Mouse (Mus musculus) liver, adult (tissue): ENCODE measurements around the gene Klhl23.

Experiments
- GATA4 ChIP-seq: IDR thresholded peaks from 2 replicates; pipeline ENCODE4 v1.6.1; 2014; ENCODE audit warnings: mild to moderate bottlenecking, low read length; ENCODE audit not compliant: insufficient replicate concordance

The Klhl23 gene

DNA sequence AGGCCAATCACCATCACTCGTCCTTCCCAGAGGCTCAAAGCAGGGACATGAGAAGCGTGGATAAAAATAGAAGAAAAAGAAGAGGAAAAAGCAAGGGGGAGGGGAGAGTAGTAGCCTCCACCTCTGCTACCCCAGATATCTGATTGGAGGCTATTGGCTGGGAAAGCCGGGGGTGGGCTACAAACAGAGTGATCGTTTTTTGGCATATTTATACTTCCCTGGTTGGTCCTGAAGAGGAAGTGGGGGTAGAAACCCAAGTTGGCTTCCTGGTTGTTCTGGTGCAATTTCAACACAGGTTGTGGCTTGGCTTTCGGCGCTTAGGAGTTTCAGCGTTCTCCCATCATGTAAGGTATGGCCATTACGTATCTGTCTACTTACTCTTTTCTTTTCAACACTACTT is at the start of gene Klhl23:
Gene Klhl23, plus strand, starts transcription at position 234 of the 400 bp plus-strand sequence.
- no peak for TF ChIP-seq GATA4

DNA sequence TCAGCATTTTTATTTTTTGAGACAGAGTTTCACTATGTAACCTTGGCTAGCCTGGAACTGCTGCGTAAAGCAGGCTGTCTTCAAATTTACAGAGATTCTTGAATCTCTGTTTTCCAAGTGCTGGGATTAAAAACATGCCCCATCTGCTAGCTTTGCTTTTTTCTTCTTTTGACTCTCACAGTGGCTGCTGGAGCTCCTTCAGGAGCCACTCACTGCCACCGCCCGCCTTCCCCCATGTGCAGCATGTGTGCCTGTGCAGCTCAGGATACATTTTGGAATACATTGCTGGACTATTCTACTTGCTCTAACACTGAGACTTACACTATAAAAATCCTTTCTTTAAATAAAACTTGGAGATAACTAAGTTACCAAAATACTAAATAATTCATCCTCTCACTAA is 48.4 kb upstream of the Klhl23 start:
- no peak for TF ChIP-seq GATA4

DNA sequence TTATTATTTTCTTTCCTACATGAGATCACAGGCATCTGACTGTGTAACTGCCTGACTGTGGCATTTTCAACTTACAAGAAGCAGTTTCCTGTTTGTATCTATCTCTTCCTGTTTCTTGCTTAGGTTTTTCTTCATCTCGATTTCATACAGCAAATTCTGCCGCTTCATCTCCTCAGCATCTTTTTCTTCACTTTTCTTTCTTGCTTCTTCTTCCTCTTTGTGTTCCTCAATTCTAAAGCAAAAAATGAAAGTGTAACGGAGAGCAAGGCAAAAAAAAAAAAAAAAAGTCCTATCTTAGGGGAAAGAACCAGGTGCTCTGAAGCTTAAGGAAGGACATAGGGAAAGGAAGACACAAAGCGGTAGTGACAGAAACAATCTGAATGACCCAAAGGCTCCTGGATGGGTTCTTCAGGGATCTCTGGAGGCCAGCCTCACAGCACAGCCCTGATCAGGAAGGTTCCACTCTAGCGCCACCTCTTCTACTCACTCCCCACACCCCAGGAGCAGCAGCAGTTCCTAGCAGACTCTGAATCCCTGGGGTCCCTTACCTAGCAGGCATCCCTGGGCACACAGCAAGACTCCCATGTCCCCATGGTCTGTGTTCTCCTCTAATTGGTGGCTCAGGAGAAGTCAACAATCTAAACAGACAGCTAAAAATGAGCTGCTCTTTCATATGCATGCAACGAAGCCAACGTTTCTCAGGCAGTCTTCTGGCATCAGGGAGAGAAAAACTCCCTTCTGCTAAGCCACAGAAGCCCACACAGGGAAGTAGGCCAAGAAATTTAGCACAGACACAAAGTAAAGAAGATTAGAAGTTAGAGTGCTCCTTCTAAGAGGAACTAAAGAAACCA is 43.5 kb upstream of the Klhl23 start:
- no peak for TF ChIP-seq GATA4

DNA sequence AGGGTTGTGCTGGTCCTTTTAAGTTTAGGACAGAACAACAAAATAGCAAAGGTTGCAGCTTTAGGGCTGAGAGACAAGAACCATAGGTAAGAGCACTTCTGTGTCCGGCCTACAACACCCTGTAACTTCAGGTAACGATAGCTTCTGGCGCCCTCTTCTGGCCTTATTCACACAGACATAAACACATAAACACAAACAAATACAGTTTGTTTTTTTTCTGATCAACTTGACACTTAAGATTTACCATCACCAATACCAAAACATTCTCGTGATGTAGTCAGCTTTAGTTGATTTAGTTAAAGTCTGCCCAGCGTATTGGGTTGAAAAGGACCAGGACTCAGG is 42.9 kb upstream of the Klhl23 start:
- TF ChIP-seq GATA4 = no peak

DNA sequence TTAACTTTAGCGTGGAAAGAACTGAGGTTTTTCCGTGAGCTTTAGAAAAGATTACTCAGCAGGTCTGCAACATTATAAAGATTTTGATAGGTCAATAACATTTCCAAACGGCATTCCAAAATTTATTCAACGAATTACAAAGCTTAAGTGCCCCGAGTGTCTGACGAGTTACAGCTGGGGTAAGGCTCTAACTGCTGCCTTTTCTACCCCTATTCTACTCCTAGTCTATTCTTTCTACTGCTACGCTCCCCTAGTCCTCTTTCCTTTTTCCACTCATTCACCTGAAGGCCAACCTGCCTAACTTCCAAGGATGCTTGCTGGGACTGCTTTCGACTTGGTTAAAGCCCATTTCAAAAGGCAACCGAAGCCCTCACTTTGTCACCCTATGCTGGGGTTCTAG is 32.8 kb upstream of the Klhl23 start:
- TF ChIP-seq GATA4 = no peak

DNA sequence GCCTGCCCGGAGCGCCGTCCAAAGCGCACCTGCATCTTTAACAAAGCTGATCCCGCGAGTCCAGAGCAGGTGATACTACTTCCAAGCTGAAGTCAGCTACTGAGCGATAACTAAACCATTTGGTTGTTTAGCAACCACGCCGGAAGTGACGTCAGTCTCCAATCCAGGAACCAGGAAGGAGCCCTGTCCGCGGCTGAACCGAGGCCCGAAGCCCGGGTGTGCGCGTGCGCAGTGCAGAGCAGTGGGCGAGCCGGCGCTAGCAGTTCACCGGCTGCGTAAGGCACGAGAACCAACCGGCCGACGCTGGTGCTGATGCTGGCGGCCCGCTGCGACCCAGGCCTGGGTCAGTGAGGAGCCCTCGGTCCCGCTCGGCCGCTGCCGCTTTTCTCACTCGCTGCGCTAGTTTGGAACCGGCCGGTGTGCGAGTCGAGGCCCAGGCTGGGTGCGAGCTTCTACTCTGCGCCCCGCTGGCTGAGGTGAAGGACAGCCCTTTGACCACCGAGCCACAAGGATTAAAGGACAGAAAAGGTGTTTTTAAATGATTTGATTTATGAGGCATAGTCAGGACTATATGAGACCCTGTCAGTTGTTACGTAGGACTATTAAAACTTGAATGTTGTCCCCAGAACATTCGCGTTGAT is 32.2 kb upstream of the Klhl23 start, which contains the start of the genes Ccdc173 and Phospho2:
Gene Ccdc173, minus strand, starts transcription at position 147 of the 641 bp plus-strand sequence.
Gene Phospho2, plus strand, starts transcription at position 195 of the 641 bp plus-strand sequence.
- TF ChIP-seq GATA4 = no peak; the same call in 1 of the 2 replicates

DNA sequence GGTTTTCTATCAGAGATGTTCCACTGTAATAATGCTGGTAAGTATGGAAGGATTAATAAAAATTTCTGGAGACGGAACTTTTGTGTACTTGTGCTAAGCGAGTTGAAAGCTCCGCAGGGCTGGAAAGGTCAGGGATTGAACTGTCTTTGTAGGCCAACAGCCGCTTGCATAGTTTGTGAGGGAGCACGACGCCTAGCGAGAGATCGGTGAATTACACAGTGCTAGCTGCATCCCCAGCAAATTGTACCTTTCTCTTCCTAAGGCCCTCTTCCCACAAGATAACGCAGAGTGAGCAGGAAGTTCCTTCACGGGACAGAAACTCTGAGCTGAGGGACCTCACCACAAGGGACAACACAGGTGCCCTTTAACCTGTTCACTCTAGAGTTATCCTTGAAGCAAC is 31.5 kb upstream of the Klhl23 start:
- TF ChIP-seq GATA4 = no peak

DNA sequence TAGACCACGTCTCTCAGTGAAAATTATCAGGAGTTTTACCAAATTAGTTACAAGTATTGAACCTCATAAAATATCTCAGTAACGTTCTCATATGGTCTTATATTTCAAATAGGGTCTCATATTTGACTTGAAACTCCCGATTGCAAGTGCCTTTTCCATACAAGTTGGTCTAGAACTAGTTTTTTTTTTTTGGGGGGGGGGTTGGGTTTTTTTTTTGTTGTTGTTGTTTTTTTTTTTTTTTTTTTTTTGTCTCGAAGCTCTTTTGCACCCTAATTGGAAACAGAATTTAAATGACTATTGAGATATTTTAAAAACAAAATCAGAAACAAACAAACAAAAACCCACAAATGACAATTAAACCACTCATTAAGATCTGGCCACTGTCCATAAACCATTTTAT is 31.0 kb upstream of the Klhl23 start:
- TF ChIP-seq GATA4 = no peak

DNA sequence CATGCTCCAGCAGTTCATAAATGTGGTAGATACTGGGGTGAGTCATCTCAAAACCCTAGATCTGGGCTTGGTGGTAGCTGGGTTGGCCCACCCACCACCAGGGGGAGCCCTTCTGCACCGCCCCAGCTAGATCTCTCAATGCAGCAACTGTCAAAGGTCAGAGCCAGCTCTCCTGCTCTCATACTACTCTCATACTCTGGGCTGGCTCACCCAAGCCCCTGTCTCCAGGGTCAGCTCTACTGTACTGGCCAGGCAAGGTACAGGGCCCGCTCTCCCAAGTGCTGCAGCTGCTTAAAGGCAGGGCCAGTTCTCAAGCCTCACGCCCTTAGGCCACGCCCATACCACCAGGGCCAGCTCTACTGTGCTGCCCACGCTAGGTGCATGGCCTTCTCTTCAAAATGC is 18.8 kb upstream of the Klhl23 start:
- TF ChIP-seq GATA4 = no peak

DNA sequence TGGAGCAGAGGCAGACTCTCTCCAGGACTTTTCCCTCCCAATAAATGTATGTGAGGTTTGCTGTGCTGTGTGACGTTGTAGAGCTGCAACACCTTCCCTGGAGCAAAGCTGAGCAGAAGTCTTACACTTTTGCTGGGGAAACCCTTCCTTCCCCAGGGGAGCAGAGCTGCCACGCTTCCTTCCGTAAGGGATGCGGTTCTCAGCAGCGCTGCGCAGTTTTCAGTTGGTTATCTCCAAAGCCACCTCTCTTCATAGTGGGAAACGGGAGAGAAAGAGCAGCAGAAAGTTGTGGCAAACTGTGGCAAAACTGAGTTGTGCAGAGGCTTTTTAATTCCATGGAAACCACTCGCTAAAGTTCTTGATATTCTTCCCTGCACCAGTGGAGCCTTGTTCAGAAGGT is 18.0 kb upstream of the Klhl23 start:
- TF ChIP-seq GATA4 = no peak

DNA sequence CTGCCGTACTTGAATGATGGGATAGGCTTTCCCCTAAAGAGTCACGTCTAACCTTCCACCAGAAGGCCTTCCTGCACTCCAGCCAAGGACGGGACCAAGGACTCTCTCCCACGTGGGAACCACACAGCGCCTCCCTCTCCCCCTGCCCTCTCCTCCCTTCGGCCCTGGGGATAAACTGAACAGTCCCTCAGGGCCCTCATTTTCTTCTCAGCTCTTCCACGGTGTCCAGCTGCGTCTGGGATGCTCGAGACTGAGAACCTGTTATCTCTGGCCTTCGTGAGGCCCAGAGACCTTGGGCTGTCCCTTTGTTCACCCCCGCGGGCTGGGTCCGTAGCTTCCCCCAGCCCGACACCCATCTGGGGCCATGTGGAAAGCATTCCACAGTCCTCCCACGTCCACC is 11.6 kb upstream of the Klhl23 start:
- no peak for TF ChIP-seq GATA4

DNA sequence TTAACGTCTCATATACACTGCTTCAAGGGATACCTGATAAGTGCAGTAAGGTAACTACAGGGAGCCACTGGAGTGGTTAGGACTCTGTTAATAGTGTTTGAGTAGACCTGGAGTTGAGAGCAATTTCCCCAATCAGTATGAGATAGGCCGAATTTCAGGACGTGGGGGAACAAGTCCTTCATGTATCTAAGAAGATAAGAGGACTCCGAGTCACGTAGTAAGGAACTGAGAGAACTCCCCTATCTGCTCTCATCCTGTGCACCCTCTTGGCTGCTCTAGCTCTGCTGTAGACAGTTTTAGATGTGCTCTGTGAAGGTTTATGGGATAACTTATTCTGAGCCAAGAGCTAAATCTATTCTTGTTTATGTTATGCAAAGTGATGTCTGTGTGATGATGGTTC is 5.2 kb upstream of the Klhl23 start:
- no peak for TF ChIP-seq GATA4

DNA sequence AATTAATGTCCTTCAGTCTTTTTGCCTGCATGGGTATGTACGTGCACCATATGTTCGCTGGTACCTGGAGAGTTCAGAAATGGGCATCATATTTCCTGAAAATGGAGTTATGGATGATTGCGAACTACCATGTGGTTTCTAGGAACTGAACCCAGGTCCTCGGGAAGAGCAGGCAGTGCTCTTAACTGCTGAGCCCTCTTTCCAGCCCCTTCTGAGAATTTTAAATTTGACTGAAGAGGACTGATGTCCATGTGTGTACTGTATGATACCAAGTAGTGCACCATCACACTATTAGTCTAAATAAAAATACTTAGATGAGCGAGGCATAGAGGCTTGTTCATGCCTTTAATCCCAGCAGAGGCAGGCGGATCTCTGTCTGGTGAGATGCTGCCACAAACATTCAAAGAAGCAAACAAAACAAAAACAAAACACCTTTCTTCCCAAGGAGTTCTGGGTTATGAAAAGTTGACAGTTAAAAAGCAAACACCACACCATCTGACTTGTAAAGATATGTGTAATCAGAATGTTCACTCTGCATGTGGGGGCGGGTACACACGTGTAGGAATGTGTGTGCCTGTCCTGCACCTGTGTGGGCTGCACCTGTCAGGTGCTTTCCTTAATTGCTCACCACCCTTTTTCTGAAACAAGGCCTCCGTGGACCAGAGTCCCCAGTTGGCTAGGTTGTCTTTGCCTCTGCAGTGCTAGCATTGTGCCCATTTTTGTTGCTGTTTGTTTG is 3.2 kb upstream of the Klhl23 start:
- TF ChIP-seq GATA4 = no peak

DNA sequence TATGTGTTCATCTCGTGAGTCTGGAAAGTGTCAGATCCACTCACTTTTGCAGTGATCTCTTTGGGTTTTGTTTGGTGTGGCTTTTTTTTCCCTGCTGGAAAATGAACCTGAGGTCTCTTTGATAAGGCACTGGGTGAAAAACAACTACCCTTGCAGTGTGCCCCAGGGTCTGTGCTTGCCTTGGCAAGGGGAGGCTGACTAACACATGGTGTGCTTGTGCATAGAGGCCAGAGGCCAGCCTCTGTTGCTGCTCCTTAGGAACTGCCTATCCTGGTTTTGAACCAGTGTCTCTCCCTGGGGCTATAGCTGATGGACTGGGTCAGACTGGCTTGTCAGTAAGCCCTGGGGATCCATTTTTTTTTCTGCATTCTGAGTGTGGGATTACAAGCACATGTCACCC is 1.5 kb upstream of the Klhl23 start:
- no peak for TF ChIP-seq GATA4

DNA sequence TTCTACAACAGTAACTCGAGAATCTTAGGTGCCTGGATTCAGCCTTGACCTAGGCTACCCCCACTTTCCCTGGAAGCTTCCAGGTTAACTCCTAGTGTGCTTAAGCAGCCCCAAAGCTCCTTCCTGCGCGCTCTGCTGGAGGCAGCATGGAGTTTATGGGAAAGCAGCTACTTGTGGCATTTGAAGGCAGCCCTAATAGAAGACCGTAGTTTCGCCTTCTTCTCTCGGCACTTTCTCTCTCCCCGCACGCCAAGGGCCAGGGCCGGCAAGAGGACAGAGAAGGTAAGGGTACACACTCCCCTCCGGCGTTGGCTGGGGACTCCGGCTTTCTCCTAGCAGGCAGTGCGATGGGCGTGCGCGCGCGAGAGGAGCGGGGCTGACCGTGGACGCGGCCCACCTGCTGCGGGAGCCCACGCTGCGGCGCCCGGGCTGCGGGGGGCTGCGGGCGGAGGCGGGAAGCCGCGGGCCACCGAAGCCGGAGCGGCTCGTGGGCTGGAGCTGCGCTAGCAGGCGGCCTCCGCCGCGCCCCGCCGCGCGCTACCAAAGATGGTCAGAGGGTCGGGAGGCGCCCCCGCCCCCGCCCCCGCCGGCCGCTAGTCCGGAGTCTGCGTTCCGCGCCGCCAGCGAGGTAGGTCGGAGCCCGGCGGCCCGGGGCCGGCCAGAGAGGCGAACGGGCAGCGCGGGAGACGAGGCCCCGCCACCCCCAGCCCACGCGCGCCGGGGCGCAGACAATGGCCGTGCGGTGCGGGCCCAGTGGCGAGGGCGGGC is 801 bp downstream of the Klhl23 start:
- no peak for TF ChIP-seq GATA4

DNA sequence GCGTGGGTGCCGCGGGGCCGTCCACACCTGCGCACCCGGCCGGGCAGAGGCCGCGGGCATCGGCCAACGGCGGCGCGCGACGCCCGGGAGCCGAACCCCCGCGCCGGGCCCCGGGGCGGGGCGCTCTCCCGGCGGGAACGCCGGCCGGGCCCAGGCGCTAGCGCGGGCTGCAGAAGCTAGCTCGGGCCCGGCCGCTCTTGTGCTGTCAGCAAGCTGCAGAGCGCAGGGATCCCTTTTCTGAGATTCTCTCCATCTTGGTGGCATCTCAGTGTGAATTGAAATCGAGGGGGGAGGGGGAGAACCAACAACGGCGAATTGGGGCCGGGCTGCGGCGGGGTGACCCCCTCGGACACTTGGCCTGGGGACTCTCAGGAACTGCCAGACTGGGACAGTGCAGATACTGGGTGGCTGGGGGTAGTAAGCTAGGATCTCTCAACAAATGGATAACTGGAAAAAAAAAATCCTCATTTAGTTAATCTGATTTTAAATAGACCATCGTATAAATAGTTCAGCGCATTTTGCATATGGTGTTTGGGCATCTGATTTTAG is 1.5 kb downstream of the Klhl23 start:
- TF ChIP-seq GATA4 = no peak
